Mouse (Mus musculus) forebrain, embryonic 12.5 days (tissue): ENCODE results near the gene Mapk1ip1. TPM values are rescaled to one million over a fixed set of nuclear protein-coding genes. Genes with fewer than 3 reads are reported as not detected.

Source experiments
- ATAC-seq: fragments of 200-750 bp; cut with Nextera tagmentation; 2 replicates; pipeline ENCODE4 v1.8.0; 2017; ENCODE audit warnings: moderate TSS enrichment; ENCODE audit not compliant: low FRiP score
- H3K27ac ChIP-seq: fragments of 300-500 bp; sonication (generic); 2 replicates; pipeline ENCODE4 v1.5.1; 2016; ENCODE audit warnings: mild to moderate bottlenecking
- H3K27me3 ChIP-seq: fragments of 300-500 bp; sonication (generic); 2 replicates; pipeline ENCODE4 v1.6.1; 2016; ENCODE audit warnings: mild to moderate bottlenecking
- H3K36me3 ChIP-seq: fragments of 300-500 bp; sonication (generic); replicated peaks from 2 replicates; pipeline ENCODE4 v1.6.1; 2016; ENCODE audit warnings: mild to moderate bottlenecking
- H3K4me1 ChIP-seq: fragments of 300-500 bp; sonication (generic); 2 replicates; pipeline ENCODE4 v1.6.1; 2016
- H3K4me2 ChIP-seq: fragments of 300-500 bp; sonication (generic); 2 replicates; pipeline ENCODE4 v1.6.1; 2016; ENCODE audit warnings: mild to moderate bottlenecking, moderate library complexity
- H3K4me3 ChIP-seq: fragments of 300-500 bp; sonication (generic); replicated peaks from 2 replicates; pipeline ENCODE4 v1.5.1; 2016; ENCODE audit warnings: mild to moderate bottlenecking
- H3K9ac ChIP-seq: fragments of 300-500 bp; sonication (generic); 2 replicates; pipeline ENCODE4 v1.6.1; 2016; ENCODE audit warnings: mild to moderate bottlenecking
- H3K9me3 ChIP-seq: fragments of 300-500 bp; sonication (generic); 2 replicates; pipeline ENCODE4 v1.6.1; 2016
- WGBS: fragments of 180-500 bp; shearing (Covaris S2); methylation state at CpG from one replicate; pipeline ENCODE4 v1.1.7; 2016; 5-methylcytosine and 5-hydroxymethylcytosine counted together
- polyA plus RNA-seq: library from polyadenylated mRNA; unstranded; fragments of >200 nt; fragmentation: Nextera tagmentation; extraction: Ambion mirVana; gene quantifications from 2 replicates; pipeline ENCODE4 v1.2.1, GENCODE M21; 2016

Gene Mapk1ip1
- 12.3 and 16.2 TPM in 2 replicates for polyA plus RNA-seq

DNA sequence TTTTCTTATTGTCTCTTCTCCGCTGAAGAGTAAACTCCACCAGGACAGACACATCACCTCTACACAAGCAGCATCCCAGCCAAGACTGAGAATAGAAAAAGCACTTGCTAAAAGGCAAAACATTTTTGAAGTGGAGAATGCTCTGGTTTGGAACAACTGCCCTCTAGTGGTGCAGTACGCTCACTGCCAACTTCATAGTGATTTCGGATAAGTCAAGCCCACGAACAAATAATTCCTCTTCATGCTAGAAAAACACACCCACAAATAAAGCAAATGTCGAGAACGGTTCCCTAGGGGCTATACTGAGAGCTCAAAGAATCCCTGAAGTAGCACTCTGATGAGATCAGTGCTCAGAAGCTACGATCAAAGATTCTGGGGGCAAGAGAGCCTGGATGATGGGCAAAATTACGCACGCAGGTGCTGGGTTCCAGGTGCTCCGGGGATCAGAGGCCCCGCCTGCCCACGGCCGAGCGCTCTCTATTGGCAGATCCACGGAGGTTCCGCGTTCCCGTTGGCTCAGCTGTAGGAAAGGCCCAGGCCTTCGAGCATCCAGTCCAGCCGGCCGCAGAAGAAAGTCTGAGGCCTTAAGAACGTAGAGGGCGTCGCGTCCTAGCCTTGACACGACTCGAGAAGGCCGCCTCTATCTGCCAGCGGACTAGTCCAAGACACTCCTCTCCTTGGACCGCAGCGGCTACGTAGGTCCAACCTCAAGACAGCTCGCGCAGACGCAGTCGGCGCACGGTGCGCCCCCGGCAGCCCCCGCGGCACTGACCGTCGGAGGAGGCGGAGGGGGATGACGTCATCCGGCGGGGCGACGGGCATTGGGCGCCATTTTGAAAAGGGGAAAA, at the start of gene Mapk1ip1, which contains the start of gene Ppp2r2d:
TSS of gene Mapk1ip1 (minus strand) at position 730 of the 848 bp plus-strand sequence.
TSS of gene Ppp2r2d (plus strand) at position 536 of the 848 bp plus-strand sequence.
- H3K9ac ChIP-seq: peak within 1 kb of the TSS; percentile 95
- peaks cover 13% of the 10 kb centered on the region; the same call in 1 of the 2 replicates for H3K36me3 ChIP-seq
- under 1% methylated on average over 51 of the region's 51 CpGs for WGBS
- ATAC-seq: peak; percentile 94
- no peaks in the 10 kb centered on the region for H3K27me3 ChIP-seq
- peak within 1 kb of the TSS; percentile 73 for H3K4me2 ChIP-seq
- H3K4me1 ChIP-seq: peaks cover 54% of the 10 kb centered on the region
- H3K9me3 ChIP-seq: no peaks in the 10 kb centered on the region
- peak within 1 kb of the TSS; percentile 97 for H3K27ac ChIP-seq
- H3K4me3 ChIP-seq: peak within 1 kb of the TSS; percentile 99

- Histone ChIP-seq H3K4me3 (no peak overlapping the region), H3K9me3 (no peaks in the 10 kb centered on the region), H3K36me3 (peaks cover 48% of the 10 kb centered on the region), H3K4me2 (no peak overlapping the region), H3K4me1 (no peaks in the 10 kb centered on the region), H3K27me3 (no peaks in the 10 kb centered on the region), H3K9ac (no peak overlapping the region), H3K27ac (no peak overlapping the region)
- no peak for ATAC-seq
- WGBS: 91% methylated on average over 12 of the region's 13 CpGs
These were observed 39.6 kb upstream of the Mapk1ip1 start for GRCm38 (mm10) chr7:138885365-138886289.

- 98% methylated on average over 3 of the region's 3 CpGs for WGBS
- Histone ChIP-seq H3K4me2 (no peak overlapping the region), H3K4me1 (no peaks in the 10 kb centered on the region), H3K9me3 (no peaks in the 10 kb centered on the region), H3K9ac (no peak overlapping the region), H3K4me3 (no peak overlapping the region), H3K36me3 (peaks cover 67% of the 10 kb centered on the region), H3K27ac (no peak overlapping the region), H3K27me3 (no peaks in the 10 kb centered on the region)
- ATAC-seq: no peak
These were observed 37.7 kb upstream of the Mapk1ip1 start for GRCm38 (mm10) chr7:138883724-138884123.

GRCm38 (mm10) chr7:138875031-138875430, 29.0 kb upstream of the Mapk1ip1 start:
- Histone ChIP-seq H3K4me1 (no peaks in the 10 kb centered on the region), H3K36me3 (peaks cover 97% of the 10 kb centered on the region), H3K27ac (no peak overlapping the region), H3K27me3 (no peaks in the 10 kb centered on the region), H3K4me2 (no peak overlapping the region), H3K4me3 (no peak overlapping the region), H3K9me3 (no peaks in the 10 kb centered on the region), H3K9ac (no peak overlapping the region)
- WGBS: 92% methylated on average over 3 of the region's 3 CpGs
- no peak for ATAC-seq

GRCm38 (mm10) chr7:138872956-138873355, 26.9 kb upstream of the Mapk1ip1 start:
- whole genome bisulfite sequencing: 85% methylated on average over 3 of the region's 3 CpGs
- no peak overlapping the region for H3K27ac ChIP-seq
- H3K36me3 ChIP-seq: peaks cover 94% of the 10 kb centered on the region
- H3K27me3 ChIP-seq: no peaks in the 10 kb centered on the region
- no peaks in the 10 kb centered on the region for H3K9me3 ChIP-seq
- no peak overlapping the region for H3K9ac ChIP-seq
- no peaks in the 10 kb centered on the region for H3K4me1 ChIP-seq
- ATAC-seq: no peak
- H3K4me3 ChIP-seq: no peak overlapping the region
- H3K4me2 ChIP-seq: no peak overlapping the region

DNA sequence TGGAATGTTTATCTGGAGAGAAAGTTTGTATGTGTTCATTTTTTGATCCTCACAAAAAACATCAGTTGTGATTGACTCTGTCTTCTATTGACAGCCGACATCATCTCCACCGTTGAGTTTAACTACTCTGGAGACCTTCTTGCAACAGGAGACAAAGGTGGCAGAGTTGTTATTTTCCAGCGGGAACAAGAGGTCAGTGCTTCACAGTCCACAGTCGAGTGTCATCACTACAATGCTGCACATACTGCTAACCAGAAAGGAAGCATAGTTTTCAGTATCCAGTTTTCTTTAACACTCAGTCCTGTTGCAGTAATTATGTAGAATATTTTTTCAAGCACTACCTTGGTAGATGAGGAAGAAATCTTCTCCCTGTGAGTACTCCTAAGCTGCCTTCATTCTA, 22.2 kb upstream of the Mapk1ip1 start:
- Histone ChIP-seq H3K36me3 (peaks cover 61% of the 10 kb centered on the region), H3K27me3 (no peaks in the 10 kb centered on the region), H3K4me2 (no peak overlapping the region), H3K4me1 (no peaks in the 10 kb centered on the region; the same call in 1 of the 2 replicates), H3K9me3 (no peaks in the 10 kb centered on the region), H3K4me3 (no peak overlapping the region), H3K9ac (no peak overlapping the region), H3K27ac (no peak overlapping the region)
- 93% methylated on average over 4 of the region's 4 CpGs for WGBS
- no peak for ATAC-seq

DNA sequence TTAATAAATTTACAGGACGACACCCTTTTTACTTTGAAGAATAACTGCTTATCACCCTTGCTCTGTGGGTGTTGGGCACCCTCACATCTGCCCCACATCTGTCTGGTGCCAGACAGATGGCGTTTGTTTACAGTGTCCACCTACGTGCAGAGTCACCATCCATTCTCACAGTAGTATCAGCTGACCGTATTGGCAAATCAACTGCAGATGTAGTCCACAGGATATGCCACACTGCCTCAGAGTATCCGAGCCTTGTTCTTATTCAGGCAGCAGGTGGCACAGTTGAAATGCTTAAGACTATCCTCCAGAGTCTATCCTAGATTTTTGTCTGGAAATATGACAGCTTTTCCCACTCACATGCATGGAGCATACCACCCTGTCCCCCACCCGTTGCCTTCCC, 21.2 kb upstream of the Mapk1ip1 start:
- Histone ChIP-seq H3K27me3 (no peaks in the 10 kb centered on the region), H3K9ac (no peak overlapping the region), H3K9me3 (no peaks in the 10 kb centered on the region), H3K27ac (no peak overlapping the region), H3K4me1 (no peaks in the 10 kb centered on the region; the same call in 1 of the 2 replicates), H3K36me3 (peaks cover 51% of the 10 kb centered on the region), H3K4me3 (no peak overlapping the region), H3K4me2 (no peak overlapping the region)
- ATAC-seq: no peak
- 84% methylated on average over 6 of the region's 6 CpGs for WGBS

- H3K4me1 ChIP-seq: no peaks in the 10 kb centered on the region; the same call in 1 of the 2 replicates
- no peak for ATAC-seq
- no peak overlapping the region for H3K4me2 ChIP-seq
- H3K9me3 ChIP-seq: no peaks in the 10 kb centered on the region
- H3K9ac ChIP-seq: no peak overlapping the region
- H3K27ac ChIP-seq: no peak overlapping the region
- no peak overlapping the region for H3K4me3 ChIP-seq
- H3K36me3 ChIP-seq: peaks cover 33% of the 10 kb centered on the region
- no peaks in the 10 kb centered on the region for H3K27me3 ChIP-seq
- 94% methylated on average over 1 of the region's 1 CpGs for WGBS
These were observed 18.7 kb upstream of the Mapk1ip1 start for GRCm38 (mm10) chr7:138864776-138865175.

DNA sequence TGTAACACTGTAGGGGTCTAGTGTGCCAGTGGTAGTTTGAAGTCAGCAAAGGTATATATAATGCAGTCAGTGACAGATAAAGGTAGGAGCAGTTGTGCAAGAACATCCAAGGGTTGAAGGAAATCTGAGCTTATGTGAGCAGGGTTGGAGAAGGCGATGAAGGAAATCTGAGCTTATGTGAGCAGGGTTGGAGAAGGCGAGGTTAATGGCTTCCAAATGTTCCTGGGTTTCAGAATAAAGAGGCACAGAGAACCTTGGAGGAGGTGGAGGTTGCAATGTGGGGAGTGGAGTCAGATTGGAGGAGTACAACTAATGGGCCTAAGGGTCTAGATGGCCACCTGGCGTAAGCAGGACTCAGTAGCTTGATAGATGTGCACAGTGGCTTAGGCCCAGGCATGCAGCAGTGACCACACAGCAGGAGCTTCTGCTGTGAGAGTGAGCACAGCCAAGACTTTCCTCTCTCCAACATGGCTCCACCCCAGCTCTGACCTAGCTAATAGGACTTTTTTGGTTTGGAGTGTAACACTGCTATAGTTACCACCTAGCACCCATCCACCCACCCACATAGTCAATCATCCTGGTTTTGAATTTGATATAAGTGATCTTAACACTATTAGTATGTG, 18.0 kb upstream of the Mapk1ip1 start:
- ATAC-seq: no peak
- Histone ChIP-seq H3K4me2 (no peak overlapping the region), H3K27ac (no peak overlapping the region), H3K9me3 (no peaks in the 10 kb centered on the region), H3K9ac (no peak overlapping the region), H3K4me1 (no peaks in the 10 kb centered on the region; the same call in 1 of the 2 replicates), H3K36me3 (peaks cover 27% of the 10 kb centered on the region), H3K4me3 (no peak overlapping the region), H3K27me3 (no peaks in the 10 kb centered on the region)
- WGBS: 88% methylated on average over 3 of the region's 3 CpGs

- no peaks in the 10 kb centered on the region for H3K4me1 ChIP-seq
- no peaks in the 10 kb centered on the region for H3K27me3 ChIP-seq
- no peak overlapping the region for H3K27ac ChIP-seq
- no peaks in the 10 kb centered on the region for H3K9me3 ChIP-seq
- no peak overlapping the region for H3K4me2 ChIP-seq
- WGBS: 73% methylated on average over 2 of the region's 2 CpGs
- H3K4me3 ChIP-seq: no peak overlapping the region
- no peak overlapping the region for H3K9ac ChIP-seq
- ATAC-seq: no peak
- peaks cover 45% of the 10 kb centered on the region for H3K36me3 ChIP-seq
These were observed 10.6 kb upstream of the Mapk1ip1 start for GRCm38 (mm10) chr7:138856670-138857069.

DNA sequence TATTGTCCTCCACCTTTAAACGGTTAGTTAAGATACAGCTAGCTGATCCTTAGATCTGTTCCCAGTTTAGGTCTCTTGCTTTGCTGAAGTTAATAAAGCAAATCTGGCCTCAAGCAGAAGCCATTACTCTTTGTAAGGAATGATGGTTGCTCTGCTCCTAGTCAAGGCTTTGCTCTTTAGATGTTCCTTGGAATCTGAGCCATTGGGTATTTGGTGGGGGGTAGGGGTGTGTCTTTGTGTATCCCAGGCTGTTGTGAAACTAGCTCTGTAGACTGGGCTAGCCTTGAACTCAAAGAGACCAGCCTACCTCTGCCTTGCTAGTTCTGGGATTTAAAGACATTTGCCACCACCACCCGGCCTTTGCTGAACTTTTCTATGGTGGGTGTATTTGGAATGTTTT, 8.1 kb upstream of the Mapk1ip1 start:
- ATAC-seq: no peak
- Histone ChIP-seq H3K4me1 (peaks cover 12% of the 10 kb centered on the region), H3K4me2 (no peak overlapping the region), H3K36me3 (peaks cover 50% of the 10 kb centered on the region), H3K4me3 (no peak overlapping the region), H3K27me3 (no peaks in the 10 kb centered on the region), H3K9ac (no peak overlapping the region), H3K27ac (no peak overlapping the region), H3K9me3 (no peaks in the 10 kb centered on the region)
- WGBS: 98% methylated on average over 2 of the region's 2 CpGs
